Mouse (Mus musculus) ovary, postnatal 14 days (tissue): ENCODE results near the gene Sorcs2.

ENCODE experiments used
- DNase-seq: peaks from one replicate; pipeline ENCODE4 v3.0.0; 2022; ENCODE audit warnings: low spot score

Sorcs2 gene

DNA sequence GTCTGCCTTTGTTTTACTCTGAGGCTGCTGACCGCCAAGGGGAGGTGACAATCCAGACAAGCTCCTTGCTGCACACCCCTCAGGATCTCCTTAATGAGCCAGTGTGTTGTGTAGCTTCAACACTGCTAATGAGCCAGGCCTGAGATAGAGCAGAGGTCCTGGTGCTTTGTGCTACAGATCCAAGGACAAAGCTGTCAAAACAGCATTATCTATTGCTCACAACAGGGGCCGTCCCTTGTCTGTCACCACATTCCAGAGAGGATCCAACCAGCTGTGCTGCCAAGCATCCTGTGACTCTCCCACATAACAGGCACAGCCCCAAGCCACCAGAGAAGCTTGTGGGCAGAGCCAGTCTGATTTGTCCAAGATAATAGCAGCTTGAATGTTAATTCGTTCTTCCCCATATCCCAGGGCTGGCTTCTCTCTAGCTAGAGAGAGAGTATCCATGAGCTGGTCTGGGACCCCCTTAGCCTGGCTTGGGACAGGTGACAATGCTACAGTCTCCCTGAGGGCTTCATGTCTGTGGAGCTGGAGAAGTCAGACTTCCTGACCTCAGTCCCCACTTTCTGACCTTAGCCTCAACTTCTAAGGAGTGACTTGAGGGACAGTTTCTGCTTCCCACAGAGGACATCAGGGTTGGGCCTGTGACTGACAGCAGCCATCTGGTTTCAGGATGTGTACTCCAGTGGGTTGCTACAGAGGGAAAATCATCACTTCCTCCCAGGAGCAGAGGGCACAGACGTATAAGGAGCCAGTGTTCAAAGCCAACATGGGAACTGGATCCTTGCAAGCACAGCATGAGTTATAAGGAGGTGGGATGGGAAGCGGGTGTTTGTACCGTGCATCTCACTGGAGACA is 328.2 kb downstream of the Sorcs2 start:
- DNase-seq, result no peak

- no peak for DNase-seq
Observed at GRCm38 (mm10) chr5:36067651-36068181, 330.2 kb downstream of the Sorcs2 start.

GRCm38 (mm10) chr5:36057804-36058322 is 340.1 kb downstream of the Sorcs2 start:
- DNase-seq, result no peak

DNA sequence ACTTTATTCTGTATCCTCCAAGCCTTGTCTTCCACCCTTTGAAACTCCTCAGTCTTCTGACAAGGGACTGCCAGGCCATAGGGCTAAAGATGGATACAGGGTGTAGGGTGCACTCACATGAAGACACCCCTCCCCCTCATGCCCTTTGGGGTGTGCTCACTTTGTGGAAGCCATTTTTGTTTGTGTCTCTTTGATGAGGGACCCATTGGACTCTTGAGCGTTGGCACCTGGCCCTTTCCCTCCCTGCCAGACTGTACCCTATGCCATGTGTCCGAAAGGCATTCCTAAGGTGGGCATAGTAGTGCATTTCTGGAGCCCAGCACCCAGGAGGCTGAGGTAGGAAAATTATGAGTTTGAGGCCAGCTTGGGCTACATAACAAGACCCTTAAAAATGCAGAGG is 341.0 kb downstream of the Sorcs2 start:
- DNase-seq, result no peak

GRCm38 (mm10) chr5:36055876-36056275 is 342.1 kb downstream of the Sorcs2 start:
- no peak for DNase-seq

DNA sequence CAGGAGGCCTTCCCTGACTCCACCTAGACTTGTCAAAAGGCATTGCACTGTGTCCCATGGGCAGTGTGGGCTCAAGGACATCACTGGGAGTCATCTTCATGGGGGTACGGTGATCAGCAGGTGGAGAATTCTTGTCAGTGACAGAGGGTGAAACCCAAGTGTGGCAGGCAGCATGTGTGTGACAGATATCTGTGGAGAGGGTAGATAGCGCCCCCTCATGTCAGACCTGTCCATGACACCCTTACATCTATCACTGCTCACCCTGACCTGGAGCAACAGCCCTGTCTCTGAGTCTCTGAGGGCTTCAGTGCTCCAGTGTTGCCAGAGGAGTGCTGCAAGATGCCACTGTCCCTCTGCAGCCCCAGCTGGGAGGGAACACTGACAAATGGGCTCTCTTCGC is 343.4 kb downstream of the Sorcs2 start:
- no peak for DNase-seq

DNA sequence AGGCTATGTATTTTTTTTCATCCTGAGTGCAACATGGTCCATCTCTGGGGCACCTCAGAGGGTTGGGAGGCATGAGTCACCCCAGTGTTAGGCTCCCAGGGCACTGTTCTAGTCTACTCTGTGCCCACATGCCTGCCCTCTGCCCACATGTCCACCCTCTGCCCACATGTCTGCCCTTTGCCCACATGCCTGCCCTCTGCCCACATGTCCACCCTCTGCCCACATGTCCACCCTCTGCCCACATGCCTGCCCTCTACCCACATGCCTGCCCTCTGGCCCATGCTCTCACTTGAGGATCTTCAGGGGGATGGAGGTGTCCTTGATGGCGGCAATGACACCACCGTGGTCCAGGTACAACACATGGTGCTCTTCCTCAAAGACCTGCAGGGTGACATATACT is 354.8 kb downstream of the Sorcs2 start:
- DNase-seq, result no peak

DNA sequence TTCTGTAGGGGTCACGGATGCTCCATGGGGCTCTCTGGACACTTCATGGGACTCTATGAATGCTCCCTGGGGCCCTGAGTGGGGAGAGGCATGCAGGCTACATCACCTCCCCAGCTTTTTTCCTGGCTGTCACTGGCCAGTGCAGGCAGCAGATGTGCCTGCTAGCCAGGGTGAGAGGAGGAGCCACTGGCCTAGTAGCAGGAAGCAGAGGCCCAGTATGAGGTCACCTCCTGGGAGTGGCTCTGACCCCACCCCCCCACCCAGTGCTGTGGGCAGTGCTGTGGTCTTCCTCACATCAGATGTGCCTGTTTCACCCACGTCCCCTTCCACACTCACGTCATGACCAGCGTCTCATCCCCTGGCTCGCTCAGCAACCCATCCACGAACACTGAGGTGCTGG is 356.2 kb downstream of the Sorcs2 start:
- no peak for DNase-seq

GRCm38 (mm10) chr5:36041236-36041562 is 356.7 kb downstream of the Sorcs2 start:
- no peak for DNase-seq

DNA sequence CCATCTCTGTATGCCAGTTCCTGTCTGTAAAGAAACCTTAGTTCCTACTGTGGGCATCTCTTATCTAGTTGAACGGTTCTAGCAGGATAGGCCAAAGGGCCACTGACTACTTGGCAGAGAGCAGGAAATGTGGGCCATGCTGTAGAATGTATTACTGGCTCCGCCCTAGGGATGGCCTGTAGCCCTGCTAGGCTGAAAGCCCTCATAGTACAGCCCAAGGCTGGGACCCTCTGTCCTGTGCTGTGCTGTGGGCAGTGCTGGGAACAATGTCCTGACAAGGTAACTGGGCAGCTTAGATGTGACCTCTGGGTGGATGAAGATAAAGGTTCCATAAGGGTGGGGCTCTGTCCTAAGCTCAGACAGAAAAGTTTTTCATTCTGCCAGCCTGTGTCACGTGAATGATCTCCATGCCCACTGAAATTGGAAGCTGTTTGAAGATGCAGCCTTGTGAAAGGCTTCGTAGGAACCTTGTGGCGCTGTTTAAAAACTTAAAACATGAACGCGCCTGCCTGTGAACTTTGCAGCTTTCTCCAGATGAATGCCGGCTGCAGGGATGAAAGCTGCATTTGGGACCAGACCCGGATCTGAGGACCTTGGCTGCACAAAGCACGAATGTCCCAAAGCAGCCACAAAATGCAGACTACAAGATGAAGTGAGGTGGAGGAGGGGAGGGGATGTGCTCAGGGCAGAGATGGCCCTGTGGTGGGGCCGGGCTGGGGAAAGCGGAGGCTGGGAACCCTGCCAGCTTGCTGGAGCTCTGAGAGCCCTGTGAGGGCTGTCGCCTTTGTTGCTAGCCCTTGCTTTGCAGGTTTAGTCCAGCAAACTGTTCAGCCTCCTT is 357.3 kb downstream of the Sorcs2 start:
- peak; percentile 38 for DNase-seq

GRCm38 (mm10) chr5:36039596-36039995 is 358.3 kb downstream of the Sorcs2 start:
- DNase-seq, result no peak

DNA sequence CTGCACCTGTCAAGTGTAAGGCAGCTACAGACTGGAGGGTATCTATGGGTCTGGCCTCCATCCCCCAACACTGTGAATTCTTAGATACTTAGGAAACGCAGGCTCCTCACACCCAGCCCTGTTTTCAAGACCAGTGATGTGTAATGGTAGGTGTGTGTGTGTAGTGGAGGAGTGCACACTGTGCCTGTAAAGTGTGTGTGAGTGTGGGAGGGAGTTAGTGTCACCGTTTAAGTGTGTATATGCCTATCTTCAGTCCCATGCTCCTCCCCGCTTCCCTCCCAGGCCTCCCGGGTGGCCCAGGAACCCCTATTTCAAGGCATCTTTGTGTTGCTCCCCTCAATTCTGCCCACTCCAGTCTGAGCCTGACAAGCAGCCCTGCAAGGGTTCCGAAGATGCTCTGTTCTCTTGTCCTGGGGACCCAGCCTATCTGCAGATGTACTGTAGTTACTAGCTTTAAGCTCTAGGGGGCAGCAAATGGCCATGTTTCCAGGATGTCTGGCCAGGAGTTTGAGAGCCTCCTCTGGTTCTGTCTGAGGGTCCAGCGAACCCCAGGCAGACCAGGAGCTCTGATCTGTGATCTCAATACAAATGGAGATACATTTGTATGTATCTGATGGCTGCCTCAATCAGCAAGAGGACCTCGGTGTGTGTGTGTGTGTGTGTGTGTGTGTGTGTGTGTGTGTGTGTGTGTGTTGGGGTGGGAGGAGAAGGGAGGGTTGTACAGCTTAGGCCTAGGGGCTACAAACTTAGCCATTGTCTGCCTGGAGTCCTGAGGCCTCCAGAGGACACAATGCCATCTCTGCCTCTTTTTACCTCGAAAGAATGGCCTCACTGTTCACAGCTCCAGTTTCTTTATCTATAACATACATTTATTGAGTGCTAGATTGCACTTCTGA is 364.2 kb downstream of the Sorcs2 start:
- peak; percentile 43 for DNase-seq

- no peak for DNase-seq
Observed at GRCm38 (mm10) chr5:36025076-36025475, 372.9 kb downstream of the Sorcs2 start.

DNA sequence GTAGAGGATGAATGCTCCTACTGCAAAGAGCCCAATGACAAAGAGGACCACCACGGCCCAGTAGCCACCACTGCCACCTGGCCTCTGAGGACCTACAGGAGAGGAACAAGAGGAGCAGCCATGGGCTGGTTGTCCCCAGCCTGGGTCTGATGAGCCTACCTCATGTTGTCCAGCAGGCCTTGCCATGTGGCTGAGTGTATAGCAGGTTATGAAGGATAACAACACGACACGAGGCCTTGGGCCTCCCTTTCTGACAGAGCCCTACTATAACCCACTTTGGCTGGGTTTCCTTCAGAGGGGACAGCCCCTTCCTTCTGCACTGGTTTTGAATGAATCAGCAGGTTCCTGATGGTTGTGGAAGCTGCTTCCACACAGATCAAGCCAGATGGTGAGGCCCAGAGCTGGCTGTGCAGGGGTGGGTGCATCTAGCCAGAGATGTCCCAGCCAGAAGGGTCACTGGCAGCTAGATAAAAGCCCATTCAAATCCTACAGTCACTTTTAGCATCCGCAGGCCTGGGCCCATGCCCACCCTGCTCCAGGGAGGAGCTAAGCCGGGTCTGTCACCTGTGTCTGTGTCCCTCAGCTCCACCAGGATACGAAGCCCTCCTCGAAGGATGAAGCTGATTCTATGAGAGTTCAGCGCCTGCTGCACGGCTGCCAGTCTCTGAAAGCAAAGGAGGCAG is 373.8 kb downstream of the Sorcs2 start:
- DNase-seq, result no peak

DNA sequence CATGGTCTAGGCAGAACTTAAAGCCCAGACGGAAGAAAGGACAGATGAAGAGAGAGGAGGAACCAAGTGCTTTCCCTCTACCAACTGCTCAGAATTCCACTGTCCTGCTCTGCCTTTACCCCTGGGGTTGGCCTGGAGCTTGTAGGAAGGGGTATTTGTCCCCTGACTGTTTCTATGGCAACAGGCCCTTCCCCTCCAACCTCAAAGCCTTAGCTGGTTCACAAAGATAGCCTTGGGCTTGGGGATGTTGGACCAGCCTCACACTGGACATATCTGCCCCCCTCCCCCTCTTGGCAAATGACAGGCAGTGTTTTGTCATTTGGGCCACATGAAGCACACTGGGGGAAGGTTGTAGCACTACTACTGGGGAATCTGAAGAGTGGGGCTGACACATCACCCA is 375.6 kb downstream of the Sorcs2 start:
- DNase-seq, result no peak

- no peak for DNase-seq
Observed at GRCm38 (mm10) chr5:36021091-36021490, 376.8 kb downstream of the Sorcs2 start.

DNA sequence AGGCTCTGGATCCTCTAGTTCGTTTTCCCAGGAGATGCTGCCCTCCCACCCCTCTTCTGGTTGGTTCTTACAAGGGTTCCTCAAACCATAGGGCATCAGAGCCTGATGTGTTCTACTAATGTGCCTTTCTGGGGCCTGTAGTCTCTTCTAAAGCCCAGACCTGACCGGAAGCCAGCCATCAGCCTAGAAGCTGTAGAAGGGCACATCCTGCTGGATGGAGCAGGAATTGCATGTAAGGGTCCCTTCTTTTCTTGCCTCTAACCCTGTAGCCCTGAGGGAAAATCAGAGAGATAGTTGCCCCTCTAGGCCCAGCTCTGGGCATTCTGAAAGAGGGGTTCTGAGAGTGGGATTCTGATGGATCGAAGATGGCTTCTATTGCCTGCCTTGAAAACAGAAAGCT is 379.6 kb downstream of the Sorcs2 start:
- DNase-seq, result no peak

DNA sequence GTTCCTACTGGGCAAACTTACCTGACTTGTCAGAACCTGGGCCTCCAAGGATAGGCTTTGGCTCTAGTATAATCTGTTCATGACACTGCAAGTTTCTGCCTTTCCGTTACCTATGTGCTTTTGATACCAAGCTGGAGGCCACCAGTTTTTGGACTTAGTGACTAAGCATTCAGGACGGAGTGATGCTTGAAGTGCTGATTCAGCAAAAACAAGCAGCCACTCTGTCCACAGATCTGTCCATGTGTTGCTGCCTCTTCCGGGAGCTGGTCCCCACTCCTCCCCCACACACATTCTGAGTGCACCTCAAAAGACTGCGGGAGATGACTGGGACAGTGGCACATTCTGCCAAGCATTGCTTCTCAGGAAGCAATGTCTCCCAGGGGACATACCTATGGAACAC is 388.5 kb downstream of the Sorcs2 start:
- no peak for DNase-seq

DNA sequence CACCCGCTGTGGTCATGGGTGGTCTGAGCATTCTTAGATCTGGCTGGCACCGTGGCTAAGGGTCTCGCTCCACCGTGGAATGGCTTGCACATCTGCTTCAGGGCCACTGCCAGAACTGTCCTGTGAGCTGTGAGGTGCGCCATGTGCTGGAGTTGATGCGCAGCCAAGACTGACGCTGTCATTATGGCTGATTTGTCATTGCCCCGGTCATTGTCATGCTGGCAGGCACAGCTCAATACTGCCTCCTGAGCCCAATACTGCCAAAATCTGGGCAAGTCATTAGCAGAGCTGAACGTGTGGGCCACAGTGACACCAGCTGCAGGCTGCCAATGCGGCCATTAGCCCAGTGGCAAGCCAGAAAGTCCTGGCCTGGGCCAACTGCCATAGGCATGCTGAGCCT is 390.3 kb downstream of the Sorcs2 start:
- DNase-seq, result no peak

GRCm38 (mm10) chr5:36006586-36006985 is 391.4 kb downstream of the Sorcs2 start:
- DNase-seq, result no peak

DNA sequence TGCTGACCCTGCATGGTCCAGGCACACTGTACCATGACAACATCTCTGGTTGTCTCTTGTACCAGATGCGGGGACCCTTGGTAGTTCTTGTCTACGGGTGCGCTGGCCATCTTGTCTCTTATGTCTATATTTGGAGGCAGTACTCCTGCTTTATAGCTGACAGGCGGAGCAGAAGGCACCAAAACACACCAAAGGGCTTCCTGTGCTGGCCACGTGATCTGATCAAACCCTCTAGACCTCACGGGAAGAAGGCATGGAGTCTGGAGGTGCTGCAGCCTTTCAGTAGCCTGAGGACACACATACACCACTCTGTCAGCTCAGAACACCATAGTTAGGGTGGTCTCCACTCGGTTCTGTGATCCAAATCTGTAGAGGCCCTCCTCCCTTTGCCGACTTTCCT is 391.8 kb downstream of the Sorcs2 start:
- no peak for DNase-seq
